Mouse (Mus musculus): ENCODE data around the gene Atp6v1g1. TPM values are rescaled to one million over a fixed set of nuclear protein-coding genes. Genes with fewer than 3 reads are reported as not detected.

Atp6v1g1 gene
- polyA plus RNA-seq, 1 experiment from 2014 or later, result 264 TPM

DNA sequence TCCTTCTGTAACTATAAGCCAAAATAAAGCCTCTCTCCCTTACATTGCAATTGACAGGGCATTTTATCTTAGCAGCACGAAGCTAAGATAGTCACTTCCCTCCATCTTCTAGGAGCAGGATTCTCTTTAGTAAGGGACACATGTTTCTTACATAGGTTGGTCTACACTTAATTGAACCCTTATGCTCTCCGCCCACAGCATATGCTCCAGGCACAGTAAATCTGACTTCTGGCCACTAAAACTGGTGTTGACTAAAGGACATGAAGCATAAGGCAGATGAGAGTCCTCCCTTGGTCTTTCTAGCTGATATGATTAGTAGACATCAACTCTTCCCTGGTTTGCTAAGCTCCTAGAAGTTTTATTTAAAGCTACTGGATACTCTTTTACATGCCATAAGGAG lies 31.7 kb upstream of the Atp6v1g1 start:
- Histone ChIP-seq H3K4me1 (ENCODE audit: control insufficient read depth, insufficient read depth, low read length) (no peaks in the 10 kb centered on the region), H3K27me3 (ENCODE audit: control insufficient read depth, insufficient read depth, low read length) (no peaks in the 10 kb centered on the region), H3K4me2 (replicated peaks; ENCODE audit: low read depth, low read length) (no peak overlapping the region), H3K27ac (ENCODE audit: low read depth, low read length) (no peak overlapping the region), H3K36me3 (ENCODE audit: control insufficient read depth, insufficient read depth, low read length) (no peaks in the 10 kb centered on the region), H3K9me3 (ENCODE audit: control insufficient read depth, low read length) (no peaks in the 10 kb centered on the region), H3K9ac (ENCODE audit: low read depth, low read length) (no peak overlapping the region), H3K4me3 (ENCODE audit: low read length) (no peak overlapping the region)
- WGBS, result 81% methylated on average over 2 of the region's 2 CpGs
- no peak for ATAC-seq (ENCODE audit: low FRiP score, low TSS enrichment)

DNA sequence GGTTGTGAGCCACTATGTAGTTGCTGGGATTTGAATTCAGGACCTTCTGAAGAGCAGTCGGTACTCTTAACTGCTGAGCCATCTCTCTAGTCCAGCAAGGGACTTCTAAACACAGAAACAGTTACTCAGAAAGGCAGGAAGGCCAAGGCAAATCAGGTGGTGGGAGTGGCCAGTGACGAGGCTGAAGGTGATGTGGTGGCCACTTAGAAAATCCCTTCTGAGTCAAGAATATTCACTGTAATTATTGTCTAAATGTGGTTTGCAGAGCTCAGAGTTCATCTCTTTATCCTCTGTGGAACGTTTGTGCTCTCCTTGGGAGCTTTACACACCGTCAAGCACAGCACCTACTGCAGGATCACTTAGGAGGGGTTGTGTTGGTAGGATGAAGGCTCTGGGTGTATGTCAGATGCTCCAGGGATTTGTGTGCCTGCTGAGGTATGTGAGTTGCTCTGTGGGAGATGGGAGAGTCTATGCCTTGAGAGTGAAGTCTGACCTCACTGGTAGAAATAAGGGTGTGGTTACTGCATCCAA lies 30.1 kb upstream of the Atp6v1g1 start:
- Histone ChIP-seq H3K9ac (ENCODE audit: low read depth, low read length) (no peak overlapping the region), H3K4me2 (replicated peaks; ENCODE audit: low read depth, low read length) (no peak overlapping the region), H3K9me3 (ENCODE audit: control insufficient read depth, low read length) (no peaks in the 10 kb centered on the region), H3K4me1 (ENCODE audit: control insufficient read depth, insufficient read depth, low read length) (no peaks in the 10 kb centered on the region), H3K27me3 (ENCODE audit: control insufficient read depth, insufficient read depth, low read length) (no peaks in the 10 kb centered on the region), H3K36me3 (ENCODE audit: control insufficient read depth, insufficient read depth, low read length) (no peaks in the 10 kb centered on the region), H3K27ac (ENCODE audit: low read depth, low read length) (no peak overlapping the region), H3K4me3 (ENCODE audit: low read length) (no peak overlapping the region)
- no peak for ATAC-seq (ENCODE audit: low FRiP score, low TSS enrichment)
- WGBS, result 74% methylated on average over 4 of the region's 4 CpGs

DNA sequence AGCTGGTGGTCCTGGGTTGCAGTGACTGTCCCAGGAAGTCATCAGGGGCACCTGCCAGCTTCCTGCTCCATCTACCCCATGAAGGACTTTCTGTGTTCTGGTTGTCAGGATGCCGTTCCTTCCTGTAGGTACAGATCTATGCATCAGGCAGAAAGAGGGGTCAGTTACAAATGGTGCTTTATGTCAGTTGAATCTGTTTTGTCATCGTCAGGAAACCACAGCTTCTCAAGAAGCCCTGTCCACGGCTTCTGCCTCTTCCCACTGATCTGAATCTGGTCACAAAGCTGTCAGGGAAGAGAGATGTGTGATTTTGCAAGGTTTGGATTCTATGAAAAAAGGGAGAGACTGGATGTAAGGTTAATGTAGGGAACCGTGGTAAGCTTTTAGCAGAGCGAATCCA lies 29.6 kb upstream of the Atp6v1g1 start:
- H3K27ac ChIP-seq (ENCODE audit: low read depth, low read length), result no peak overlapping the region
- H3K27me3 ChIP-seq (ENCODE audit: control insufficient read depth, insufficient read depth, low read length), result no peaks in the 10 kb centered on the region
- no peak overlapping the region for H3K9ac ChIP-seq (ENCODE audit: low read depth, low read length)
- no peaks in the 10 kb centered on the region for H3K4me1 ChIP-seq (ENCODE audit: control insufficient read depth, insufficient read depth, low read length)
- H3K36me3 ChIP-seq (ENCODE audit: control insufficient read depth, insufficient read depth, low read length), result no peaks in the 10 kb centered on the region
- no peak for ATAC-seq (ENCODE audit: low FRiP score, low TSS enrichment)
- H3K4me3 ChIP-seq (ENCODE audit: low read length), result no peak overlapping the region
- WGBS, result 77% methylated on average over 5 of the region's 5 CpGs
- H3K9me3 ChIP-seq (ENCODE audit: control insufficient read depth, low read length), result no peaks in the 10 kb centered on the region
- no peak overlapping the region for H3K4me2 ChIP-seq (replicated peaks; ENCODE audit: low read depth, low read length)

DNA sequence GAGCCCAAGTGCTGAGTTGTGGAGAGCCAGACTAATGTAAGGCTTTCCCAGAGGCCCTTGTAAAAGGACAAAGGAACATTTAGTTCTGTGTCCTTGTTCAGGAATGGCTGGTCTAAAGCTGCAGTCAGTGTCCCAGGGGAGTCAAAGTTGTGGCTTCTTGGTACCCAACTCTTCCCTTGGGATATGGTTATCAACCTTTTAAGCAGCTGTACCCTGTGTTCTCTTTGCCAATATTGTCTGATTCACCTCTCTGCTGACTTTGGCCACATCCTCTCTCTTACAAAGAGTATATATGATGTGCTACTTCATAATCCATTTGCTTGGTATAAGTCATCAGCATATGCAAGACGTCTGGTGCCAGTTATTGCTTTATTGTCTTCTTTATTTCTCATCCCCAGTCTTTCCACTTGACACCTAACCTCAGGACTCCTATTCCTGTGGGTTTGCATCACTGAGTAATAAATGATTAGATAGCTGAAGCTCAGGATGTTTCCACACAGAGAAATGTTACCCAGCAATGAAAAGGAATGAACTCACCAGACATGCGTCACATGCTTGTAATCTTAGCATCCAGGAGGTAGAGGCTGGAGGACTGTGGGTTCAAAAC lies 22.7 kb upstream of the Atp6v1g1 start:
- Histone ChIP-seq H3K9me3 (ENCODE audit: control insufficient read depth, low read length) (no peaks in the 10 kb centered on the region), H3K27ac (ENCODE audit: low read depth, low read length) (no peak overlapping the region), H3K4me3 (ENCODE audit: low read length) (no peak overlapping the region), H3K4me1 (ENCODE audit: control insufficient read depth, insufficient read depth, low read length) (no peaks in the 10 kb centered on the region), H3K9ac (ENCODE audit: low read depth, low read length) (no peak overlapping the region), H3K36me3 (ENCODE audit: control insufficient read depth, insufficient read depth, low read length) (no peaks in the 10 kb centered on the region), H3K4me2 (replicated peaks; ENCODE audit: low read depth, low read length) (no peak overlapping the region), H3K27me3 (ENCODE audit: control insufficient read depth, insufficient read depth, low read length) (no peaks in the 10 kb centered on the region)
- no peak for ATAC-seq (ENCODE audit: low FRiP score, low TSS enrichment)
- 86% methylated on average over 2 of the region's 2 CpGs for WGBS

DNA sequence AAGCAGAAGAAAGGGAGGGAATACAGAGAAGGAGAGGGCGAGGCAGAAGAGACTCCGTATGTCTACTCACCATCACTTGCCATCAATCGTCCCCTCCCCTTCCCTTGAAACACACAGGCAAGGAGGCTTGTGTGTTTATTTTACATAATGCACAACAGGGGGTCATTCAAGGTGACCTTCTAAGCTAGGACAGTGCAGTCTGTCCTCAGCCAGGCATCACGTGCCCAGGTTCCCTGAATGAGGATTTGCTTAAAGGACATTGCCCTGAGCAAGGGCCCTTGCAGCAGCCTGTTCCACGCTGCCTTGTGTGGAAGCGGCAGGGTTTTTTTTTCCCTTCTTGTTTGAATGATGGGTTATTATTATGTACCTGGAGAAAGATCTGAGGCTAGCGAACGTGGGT lies 19.1 kb upstream of the Atp6v1g1 start:
- ATAC-seq (ENCODE audit: low FRiP score, low TSS enrichment), result no peak

DNA sequence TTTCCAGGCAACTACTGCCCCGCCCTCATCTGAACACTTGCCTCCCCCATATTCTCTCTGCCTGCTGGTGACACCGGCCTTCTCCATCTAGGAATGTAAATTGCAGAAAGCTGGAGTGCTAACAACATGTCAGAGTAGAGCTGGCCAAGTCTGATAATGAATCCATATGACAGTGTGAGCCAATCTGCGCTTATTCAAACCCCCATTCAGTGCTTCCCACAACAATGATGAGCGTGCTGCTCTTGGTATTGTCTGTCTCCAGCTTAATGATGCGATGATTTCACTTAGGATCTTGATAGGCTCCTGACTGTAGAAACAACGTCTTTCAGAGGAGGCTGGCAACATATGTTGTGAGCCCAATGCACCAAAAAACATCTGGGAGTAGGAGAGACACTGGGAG lies 15.6 kb upstream of the Atp6v1g1 start:
- Histone ChIP-seq H3K4me3 (ENCODE audit: low read length) (no peak overlapping the region), H3K27ac (ENCODE audit: low read depth, low read length) (no peak overlapping the region), H3K9me3 (ENCODE audit: control insufficient read depth, low read length) (no peaks in the 10 kb centered on the region), H3K36me3 (ENCODE audit: control insufficient read depth, insufficient read depth, low read length) (no peaks in the 10 kb centered on the region), H3K4me1 (ENCODE audit: control insufficient read depth, insufficient read depth, low read length) (no peaks in the 10 kb centered on the region), H3K27me3 (ENCODE audit: control insufficient read depth, insufficient read depth, low read length) (no peaks in the 10 kb centered on the region), H3K4me2 (replicated peaks; ENCODE audit: low read depth, low read length) (no peak overlapping the region), H3K9ac (ENCODE audit: low read depth, low read length) (no peak overlapping the region)
- no peak for ATAC-seq (ENCODE audit: low FRiP score, low TSS enrichment)
- WGBS, result 52% methylated on average over 6 of the region's 6 CpGs

More for the DNA sequence above, 19.1 kb upstream of the Atp6v1g1 start:
- no peaks in the 10 kb centered on the region for H3K36me3 ChIP-seq (ENCODE audit: control insufficient read depth, insufficient read depth, low read length)
- H3K4me1 ChIP-seq (ENCODE audit: control insufficient read depth, insufficient read depth, low read length), result no peaks in the 10 kb centered on the region
- no peak overlapping the region for H3K9ac ChIP-seq (ENCODE audit: low read depth, low read length)
- no peaks in the 10 kb centered on the region for H3K27me3 ChIP-seq (ENCODE audit: control insufficient read depth, insufficient read depth, low read length)
- H3K27ac ChIP-seq (ENCODE audit: low read depth, low read length), result no peak overlapping the region
- no peak overlapping the region for H3K4me3 ChIP-seq (ENCODE audit: low read length)
- 90% methylated on average over 8 of the region's 8 CpGs for WGBS
- no peaks in the 10 kb centered on the region for H3K9me3 ChIP-seq (ENCODE audit: control insufficient read depth, low read length)
- no peak overlapping the region for H3K4me2 ChIP-seq (replicated peaks; ENCODE audit: low read depth, low read length)

DNA sequence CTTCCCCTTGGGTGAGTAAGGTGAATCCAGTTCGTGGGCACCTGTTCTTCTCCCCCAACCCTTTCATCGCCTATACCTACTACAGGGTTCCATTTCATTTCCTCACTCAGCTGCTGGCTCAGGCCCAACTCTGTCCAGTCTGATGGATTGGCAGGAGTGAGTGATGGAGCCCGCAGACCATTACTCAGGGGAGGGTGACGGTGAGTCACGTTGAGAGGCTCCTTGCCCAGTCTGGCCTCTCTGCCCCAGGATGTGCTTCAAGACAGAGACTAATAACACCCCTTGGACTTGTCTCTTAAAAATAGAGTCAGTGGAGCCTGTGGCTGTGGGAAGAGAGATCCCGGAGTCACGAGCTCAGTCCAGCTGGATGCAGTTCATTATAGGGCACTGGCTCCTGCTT lies 14.2 kb upstream of the Atp6v1g1 start:
- Histone ChIP-seq H3K27ac (ENCODE audit: low read depth, low read length) (no peak overlapping the region), H3K4me1 (ENCODE audit: control insufficient read depth, insufficient read depth, low read length) (no peaks in the 10 kb centered on the region), H3K4me3 (ENCODE audit: low read length) (no peak overlapping the region), H3K27me3 (ENCODE audit: control insufficient read depth, insufficient read depth, low read length) (no peaks in the 10 kb centered on the region), H3K36me3 (ENCODE audit: control insufficient read depth, insufficient read depth, low read length) (no peaks in the 10 kb centered on the region), H3K9ac (ENCODE audit: low read depth, low read length) (no peak overlapping the region), H3K4me2 (replicated peaks; ENCODE audit: low read depth, low read length) (no peak overlapping the region), H3K9me3 (ENCODE audit: control insufficient read depth, low read length) (no peaks in the 10 kb centered on the region)
- ATAC-seq (ENCODE audit: low FRiP score, low TSS enrichment), result no peak
- 72% methylated on average over 7 of the region's 7 CpGs for WGBS

DNA sequence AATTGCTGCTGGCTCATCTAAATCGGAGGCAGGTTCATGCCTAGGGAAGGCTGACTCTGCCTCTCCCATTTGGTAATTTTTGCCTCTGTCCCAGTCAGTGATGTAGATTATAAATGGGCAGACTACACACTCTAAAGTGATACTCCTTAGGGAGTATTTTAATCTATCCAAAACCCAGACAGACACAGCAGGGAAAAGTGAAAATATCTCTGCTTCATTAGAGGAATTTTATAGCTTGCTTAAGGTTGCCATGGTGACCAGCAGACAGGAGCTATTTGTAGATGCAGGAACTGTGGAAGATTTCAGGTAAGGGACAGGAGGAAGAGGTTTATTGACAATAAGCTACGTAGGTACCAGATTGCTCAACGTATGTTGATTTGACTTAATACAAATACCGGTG lies 7.0 kb upstream of the Atp6v1g1 start:
- Histone ChIP-seq H3K9me3 (ENCODE audit: control insufficient read depth, low read length) (no peaks in the 10 kb centered on the region), H3K27ac (ENCODE audit: low read depth, low read length) (no peak overlapping the region), H3K36me3 (ENCODE audit: control insufficient read depth, insufficient read depth, low read length) (no peaks in the 10 kb centered on the region), H3K9ac (ENCODE audit: low read depth, low read length) (no peak overlapping the region), H3K4me2 (replicated peaks; ENCODE audit: low read depth, low read length) (no peak overlapping the region), H3K27me3 (ENCODE audit: control insufficient read depth, insufficient read depth, low read length) (no peaks in the 10 kb centered on the region), H3K4me3 (ENCODE audit: low read length) (no peak overlapping the region), H3K4me1 (ENCODE audit: control insufficient read depth, insufficient read depth, low read length) (no peaks in the 10 kb centered on the region)
- no peak for ATAC-seq (ENCODE audit: low FRiP score, low TSS enrichment)
- 85% methylated on average over 4 of the region's 4 CpGs for WGBS

DNA sequence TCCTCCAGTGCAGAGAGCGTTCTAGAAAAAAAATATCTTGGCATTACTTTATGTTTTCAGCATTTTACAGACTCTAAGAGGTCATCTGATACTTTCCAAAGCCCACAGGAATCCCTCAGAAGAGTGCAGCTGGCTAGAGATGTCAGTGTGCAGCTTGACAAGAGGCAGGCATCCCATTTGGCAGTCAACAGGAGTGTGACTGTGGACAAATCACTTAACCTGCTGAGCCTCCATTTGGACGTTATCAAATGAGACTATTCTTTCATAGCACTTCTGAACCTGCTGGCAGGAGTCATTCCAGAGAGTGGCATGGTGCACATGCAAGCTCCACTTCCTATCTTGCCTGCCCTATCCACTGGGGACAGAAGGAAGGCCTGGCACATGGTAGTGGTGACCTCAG lies 2.4 kb upstream of the Atp6v1g1 start:
- no peak overlapping the region for H3K4me2 ChIP-seq (replicated peaks; ENCODE audit: low read depth, low read length)
- H3K27me3 ChIP-seq (ENCODE audit: control insufficient read depth, insufficient read depth, low read length), result no peaks in the 10 kb centered on the region
- H3K4me3 ChIP-seq (ENCODE audit: low read length), result no peak overlapping the region
- no peak overlapping the region; the same call in 1 of the 2 replicates for H3K9ac ChIP-seq (ENCODE audit: low read depth, low read length)
- ATAC-seq (ENCODE audit: low FRiP score, low TSS enrichment), result no peak
- 53% methylated on average over 2 of the region's 2 CpGs for WGBS
- H3K4me1 ChIP-seq (ENCODE audit: control insufficient read depth, insufficient read depth, low read length), result peaks cover 15% of the 10 kb centered on the region
- no peak overlapping the region for H3K27ac ChIP-seq (ENCODE audit: low read depth, low read length)
- H3K9me3 ChIP-seq (ENCODE audit: control insufficient read depth, low read length), result no peaks in the 10 kb centered on the region
- H3K36me3 ChIP-seq (ENCODE audit: control insufficient read depth, insufficient read depth, low read length), result no peaks in the 10 kb centered on the region

All from kidney, embryonic 14.5 days (tissue).